Mouse (Mus musculus) embryonic facial prominence, embryonic 13.5 days (tissue): ENCODE measurements around the gene Pglyrp1. TPM values are rescaled to one million over a fixed set of nuclear protein-coding genes. Genes with fewer than 3 reads are reported as not detected.
A peak's percentile ranks its signal among the peaks of the same experiment; 100 is the strongest.

Source experiments
- ATAC-seq: fragments of 200-750 bp; cut with Nextera tagmentation; 2 replicates; pipeline ENCODE4 v1.8.0; 2017; ENCODE audit warnings: low read depth; ENCODE audit not compliant: insufficient number of reproducible peaks, insufficient read depth, low FRiP score, low TSS enrichment
- H3K27ac ChIP-seq: fragments of 300-500 bp; sonication (generic); 2 replicates; pipeline ENCODE4 v1.5.1; 2015; ENCODE audit warnings: moderate library complexity, mild to moderate bottlenecking, inconsistent platforms
- H3K27me3 ChIP-seq: fragments of 300-500 bp; sonication (generic); 2 replicates; pipeline ENCODE4 v1.6.1; 2015; ENCODE audit warnings: mild to moderate bottlenecking, inconsistent platforms
- H3K36me3 ChIP-seq: fragments of 300-500 bp; sonication (generic); 2 replicates; pipeline ENCODE4 v1.6.1; 2015; ENCODE audit warnings: mild to moderate bottlenecking, inconsistent platforms
- H3K4me1 ChIP-seq: fragments of 300-500 bp; sonication (generic); 2 replicates; pipeline ENCODE4 v1.6.1; 2015; ENCODE audit warnings: inconsistent platforms
- H3K4me2 ChIP-seq: fragments of 300-500 bp; sonication (generic); 2 replicates; pipeline ENCODE4 v1.6.1; 2015; ENCODE audit warnings: moderate library complexity, mild to moderate bottlenecking, inconsistent platforms
- H3K4me3 ChIP-seq: fragments of 300-500 bp; sonication (generic); 2 replicates; pipeline ENCODE4 v1.5.1; 2015; ENCODE audit warnings: mild to moderate bottlenecking, inconsistent platforms
- H3K9ac ChIP-seq: fragments of 300-500 bp; sonication (generic); 2 replicates; pipeline ENCODE4 v1.6.1; 2015; ENCODE audit warnings: mild to moderate bottlenecking, inconsistent platforms
- H3K9me3 ChIP-seq: fragments of 300-500 bp; sonication (generic); 2 replicates; pipeline ENCODE4 v1.6.1; 2016; ENCODE audit warnings: inconsistent platforms
- WGBS: fragments of 180-500 bp; shearing (Covaris S2); methylation state at CpG from one replicate; pipeline ENCODE4 v1.1.7; 2015; ENCODE audit warnings: mixed read lengths; 5-methylcytosine and 5-hydroxymethylcytosine counted together
- polyA plus RNA-seq: library from polyadenylated mRNA; unstranded; fragments of >200 nt; fragmentation: Nextera tagmentation; extraction: Ambion mirVana; gene quantifications from 2 replicates; pipeline ENCODE4 v1.2.1, GENCODE M21; 2015

Pglyrp1 gene
- polyA plus RNA-seq, 1 experiment from 2014 or later: 0.76 TPM

DNA sequence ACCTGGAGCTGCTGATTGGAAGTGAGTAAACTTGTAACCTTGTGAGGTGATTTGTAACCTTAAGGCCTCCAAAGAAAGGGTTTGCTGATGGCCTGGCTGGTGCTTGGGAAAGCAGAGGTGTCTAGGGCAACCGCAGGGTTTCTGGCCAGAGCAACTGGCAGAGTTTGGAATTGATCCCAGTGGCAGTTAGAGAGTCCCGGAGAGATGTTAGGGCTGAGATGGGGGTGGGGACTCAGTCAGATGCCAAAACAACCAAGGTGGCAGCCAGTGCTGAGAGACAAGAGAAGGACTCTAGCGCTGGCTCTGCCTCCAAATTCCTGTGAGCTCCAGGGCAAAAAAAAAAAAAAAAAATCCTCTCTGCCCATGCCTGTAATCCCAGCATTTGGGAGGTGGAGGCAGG lies 46.8 kb downstream of the Pglyrp1 start:
- no peak overlapping the region for H3K4me2 ChIP-seq
- H3K4me1 ChIP-seq: peaks cover 6% of the 10 kb centered on the region
- no peaks in the 10 kb centered on the region for H3K9me3 ChIP-seq
- no peak overlapping the region for H3K4me3 ChIP-seq
- no peak overlapping the region for H3K27ac ChIP-seq
- peaks cover 25% of the 10 kb centered on the region for H3K27me3 ChIP-seq
- no peak for ATAC-seq
- H3K36me3 ChIP-seq: no peaks in the 10 kb centered on the region
- 60% methylated on average over 3 of the region's 3 CpGs for WGBS
- H3K9ac ChIP-seq: no peak overlapping the region

GRCm38 (mm10) chr7:18921069-18921468 lies 49.9 kb downstream of the Pglyrp1 start:
- WGBS: 2% methylated on average over 12 of the region's 12 CpGs
- H3K4me3 ChIP-seq: no peak overlapping the region

GRCm38 (mm10) chr7:18922807-18923206 lies 51.7 kb downstream of the Pglyrp1 start:
- ATAC-seq: no peak
- H3K9me3 ChIP-seq: no peaks in the 10 kb centered on the region
- peaks cover 71% of the 10 kb centered on the region for H3K27me3 ChIP-seq
- peaks cover 18% of the 10 kb centered on the region for H3K4me1 ChIP-seq
- H3K27ac ChIP-seq: no peak overlapping the region
- no peak overlapping the region for H3K9ac ChIP-seq
- WGBS: 47% methylated on average over 5 of the region's 5 CpGs
- H3K4me3 ChIP-seq: no peak overlapping the region
- H3K36me3 ChIP-seq: no peaks in the 10 kb centered on the region
- no peak overlapping the region for H3K4me2 ChIP-seq

More at GRCm38 (mm10) chr7:18921069-18921468, 49.9 kb downstream of the Pglyrp1 start:
- Histone ChIP-seq H3K36me3 (no peaks in the 10 kb centered on the region), H3K27me3 (peaks cover 55% of the 10 kb centered on the region), H3K4me1 (peaks cover 15% of the 10 kb centered on the region), H3K27ac (no peak overlapping the region), H3K9ac (peak overlapping the region; percentile 32; the same call in 1 of the 2 replicates), H3K9me3 (no peaks in the 10 kb centered on the region), H3K4me2 (peak overlapping the region; percentile 46)
- ATAC-seq: no peak

GRCm38 (mm10) chr7:18923267-18923666 lies 52.1 kb downstream of the Pglyrp1 start:
- Histone ChIP-seq H3K9me3 (no peaks in the 10 kb centered on the region), H3K9ac (no peak overlapping the region), H3K4me2 (no peak overlapping the region), H3K36me3 (no peaks in the 10 kb centered on the region), H3K4me1 (peaks cover 18% of the 10 kb centered on the region), H3K27ac (no peak overlapping the region), H3K27me3 (peaks cover 76% of the 10 kb centered on the region), H3K4me3 (no peak overlapping the region)
- no peak for ATAC-seq
- 71% methylated on average over 11 of the region's 11 CpGs for WGBS

DNA sequence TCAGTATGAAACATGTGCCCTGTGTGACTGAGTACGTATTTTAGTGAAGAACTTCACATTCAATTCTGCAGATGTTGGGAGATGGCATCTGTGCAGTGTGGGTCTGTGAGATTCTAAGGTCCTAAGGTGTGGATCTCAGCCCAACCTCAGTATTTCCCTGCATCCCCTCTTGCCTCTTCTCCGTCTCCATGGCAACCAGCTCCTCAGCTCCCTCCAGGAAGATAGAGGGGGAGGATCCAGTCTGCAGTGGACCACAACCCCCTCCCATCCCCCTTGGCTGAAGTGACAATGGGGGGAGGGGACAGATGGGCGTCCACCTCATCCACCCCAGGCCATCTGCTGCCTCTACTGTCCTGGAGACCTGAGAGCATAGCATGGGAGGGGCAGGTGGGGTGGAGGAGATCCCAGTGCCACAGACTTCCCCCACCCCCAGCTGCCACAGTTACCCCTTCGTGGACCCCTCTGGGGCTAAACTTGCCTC lies 52.6 kb downstream of the Pglyrp1 start:
- H3K4me1 ChIP-seq: peaks cover 18% of the 10 kb centered on the region
- no peaks in the 10 kb centered on the region for H3K9me3 ChIP-seq
- H3K4me3 ChIP-seq: no peak overlapping the region
- H3K27ac ChIP-seq: no peak overlapping the region
- H3K36me3 ChIP-seq: no peaks in the 10 kb centered on the region
- no peak for ATAC-seq
- H3K9ac ChIP-seq: no peak overlapping the region
- H3K27me3 ChIP-seq: peaks cover 79% of the 10 kb centered on the region
- no peak overlapping the region for H3K4me2 ChIP-seq
- WGBS: 23% methylated on average over 4 of the region's 4 CpGs

DNA sequence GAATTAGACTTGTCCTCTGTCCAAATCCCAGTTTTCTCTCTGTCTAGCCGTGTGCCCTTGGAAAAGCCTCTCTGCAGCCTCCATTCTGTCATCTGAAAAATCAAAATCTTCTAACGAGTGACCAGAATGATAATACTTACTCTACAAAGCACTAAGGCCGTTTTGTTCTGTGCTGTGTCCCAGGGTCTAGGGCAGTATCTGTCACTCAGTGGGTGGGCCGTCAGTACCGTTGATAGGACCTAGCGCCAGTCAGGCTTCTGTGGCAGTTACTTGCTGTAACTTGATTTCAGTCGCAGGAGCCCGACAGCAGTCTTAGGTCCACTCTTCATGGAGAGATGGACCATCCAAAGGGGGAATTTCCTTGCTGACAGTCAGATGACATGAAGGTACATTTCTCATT lies 53.2 kb downstream of the Pglyrp1 start:
- H3K4me3 ChIP-seq: no peak overlapping the region
- H3K27me3 ChIP-seq: peaks cover 78% of the 10 kb centered on the region
- H3K27ac ChIP-seq: no peak overlapping the region
- ATAC-seq: no peak
- WGBS: 11% methylated on average over 8 of the region's 8 CpGs
- no peaks in the 10 kb centered on the region for H3K36me3 ChIP-seq
- no peaks in the 10 kb centered on the region for H3K9me3 ChIP-seq
- H3K4me1 ChIP-seq: peaks cover 18% of the 10 kb centered on the region
- H3K4me2 ChIP-seq: no peak overlapping the region
- H3K9ac ChIP-seq: no peak overlapping the region

GRCm38 (mm10) chr7:18925162-18925938 lies 54.2 kb downstream of the Pglyrp1 start, which contains the start of gene Nova2:
TSS of gene Nova2 (plus strand) at chr7:18925888.
- under 1% methylated on average over 30 of the region's 45 CpGs for WGBS

GRCm38 (mm10) chr7:18926041-18926790 lies 55.1 kb downstream of the Pglyrp1 start:
- 0 out of 2 replicates have a peak, but pooled peaks have one; percentile 34 for ATAC-seq
- H3K27ac ChIP-seq: peak overlapping the region; percentile 44; the same call in 1 of the 2 replicates
- 2% methylated on average over 37 of the region's 42 CpGs for WGBS

More at GRCm38 (mm10) chr7:18925162-18925938, 54.2 kb downstream of the Pglyrp1 start, which contains the start of gene Nova2:
- peak within 1 kb of the TSS; percentile 93 for H3K4me2 ChIP-seq
- peak within 1 kb of the TSS; percentile 70 for H3K9ac ChIP-seq
- ATAC-seq: peak; percentile 77
- no peaks in the 10 kb centered on the region for H3K36me3 ChIP-seq
- peaks cover 18% of the 10 kb centered on the region for H3K4me1 ChIP-seq
- H3K27me3 ChIP-seq: peaks cover 81% of the 10 kb centered on the region
- H3K27ac ChIP-seq: peak within 1 kb of the TSS; percentile 44; the same call in 1 of the 2 replicates
- H3K4me3 ChIP-seq: peak within 1 kb of the TSS; percentile 54
- no peaks in the 10 kb centered on the region for H3K9me3 ChIP-seq

DNA sequence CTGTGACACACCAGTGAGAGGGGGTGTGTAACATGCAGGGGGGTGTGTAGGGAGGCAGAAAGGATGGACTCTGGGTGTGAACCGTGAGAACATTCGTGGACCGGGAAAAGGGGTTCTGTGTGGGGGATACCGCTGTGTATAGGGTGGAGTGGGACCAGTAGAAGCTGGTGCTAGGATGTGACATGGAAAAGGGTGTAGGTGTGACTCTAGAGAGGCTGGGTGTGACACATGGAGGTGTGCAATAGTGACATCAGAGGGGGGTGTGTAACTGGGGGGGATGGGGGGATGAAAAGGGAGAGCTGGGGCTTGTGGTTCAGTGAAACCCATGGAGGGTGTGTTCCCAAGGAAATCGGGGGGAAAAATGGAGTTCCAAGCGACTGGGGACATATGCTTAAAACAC lies 55.8 kb downstream of the Pglyrp1 start:
- H3K9ac ChIP-seq: no peak overlapping the region
- peak overlapping the region; percentile 54 for H3K4me3 ChIP-seq
- H3K27me3 ChIP-seq: peaks cover 72% of the 10 kb centered on the region
- no peaks in the 10 kb centered on the region for H3K9me3 ChIP-seq
- peaks cover 13% of the 10 kb centered on the region for H3K4me1 ChIP-seq
- H3K4me2 ChIP-seq: peak overlapping the region; percentile 93
- no peaks in the 10 kb centered on the region for H3K36me3 ChIP-seq
- no peak for ATAC-seq
- 54% methylated on average over 6 of the region's 6 CpGs for WGBS
- no peak overlapping the region for H3K27ac ChIP-seq

More at GRCm38 (mm10) chr7:18926041-18926790, 55.1 kb downstream of the Pglyrp1 start:
- H3K9me3 ChIP-seq: no peaks in the 10 kb centered on the region
- peak overlapping the region; percentile 54 for H3K4me3 ChIP-seq
- H3K4me2 ChIP-seq: peak overlapping the region; percentile 93
- peaks cover 15% of the 10 kb centered on the region for H3K4me1 ChIP-seq
- peaks cover 76% of the 10 kb centered on the region for H3K27me3 ChIP-seq
- H3K9ac ChIP-seq: peak overlapping the region; percentile 70
- H3K36me3 ChIP-seq: no peaks in the 10 kb centered on the region

DNA sequence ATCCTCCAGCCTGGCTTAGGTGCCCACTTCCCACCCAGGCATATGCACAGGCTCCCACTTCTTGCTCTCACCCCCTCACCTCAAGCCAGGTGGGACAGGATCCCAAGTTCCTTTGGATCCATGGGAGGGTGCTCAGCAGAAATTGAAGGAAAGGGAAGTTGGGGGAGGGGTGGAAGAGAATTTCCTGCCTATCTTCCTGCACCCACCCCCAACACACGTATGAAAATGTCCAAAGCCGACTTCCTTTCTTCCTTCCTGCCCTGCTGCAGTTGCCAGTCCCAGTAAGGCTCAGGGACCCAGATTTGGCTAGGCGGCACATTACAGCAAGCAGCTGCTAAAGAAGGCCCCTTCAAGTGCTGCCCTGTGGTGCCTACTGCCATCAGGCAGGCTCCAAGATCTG lies 56.6 kb downstream of the Pglyrp1 start:
- Histone ChIP-seq H3K9me3 (no peaks in the 10 kb centered on the region), H3K4me3 (no peak overlapping the region), H3K4me1 (peaks cover 13% of the 10 kb centered on the region), H3K4me2 (no peak overlapping the region), H3K27me3 (peaks cover 64% of the 10 kb centered on the region), H3K36me3 (no peaks in the 10 kb centered on the region), H3K27ac (no peak overlapping the region), H3K9ac (no peak overlapping the region)
- 42% methylated on average over 3 of the region's 3 CpGs for WGBS
- ATAC-seq: no peak
